Mouse (Mus musculus) large intestine, adult 2 months (tissue): Measurements from ENCODE around the gene Ampd1. TPM values are rescaled to one million over a fixed set of nuclear protein-coding genes. Genes with fewer than 3 reads are reported as not detected.
A peak's percentile ranks its signal among the peaks of the same experiment; 100 is the strongest.
"Not testable (repeated sequence)": the region's sequence is repeated elsewhere in the genome, so short reads cannot be mapped to it uniquely, and the experiment has no call there.

Experiments used
- DNase-seq: peaks from one replicate; pipeline ENCODE4 v3.0.0-alpha.2; 2012; ENCODE audit warnings: low read depth, low spot score
- WGBS: fragments of 180-500 bp; shearing (Covaris S2); methylation state at CpG from one replicate; pipeline ENCODE4 v1.1.7; 2018; 5-methylcytosine and 5-hydroxymethylcytosine counted together
- polyA plus RNA-seq: library from polyadenylated mRNA; depleted of rRNA; stranded (reverse); fragments of >200 nt; gene quantifications from 2 replicates; pipeline ENCODE4 v1.2.3, GENCODE M21; 2012

Ampd1 gene
- polyA plus RNA-seq, 1 experiment = 0.17 TPM

DNA sequence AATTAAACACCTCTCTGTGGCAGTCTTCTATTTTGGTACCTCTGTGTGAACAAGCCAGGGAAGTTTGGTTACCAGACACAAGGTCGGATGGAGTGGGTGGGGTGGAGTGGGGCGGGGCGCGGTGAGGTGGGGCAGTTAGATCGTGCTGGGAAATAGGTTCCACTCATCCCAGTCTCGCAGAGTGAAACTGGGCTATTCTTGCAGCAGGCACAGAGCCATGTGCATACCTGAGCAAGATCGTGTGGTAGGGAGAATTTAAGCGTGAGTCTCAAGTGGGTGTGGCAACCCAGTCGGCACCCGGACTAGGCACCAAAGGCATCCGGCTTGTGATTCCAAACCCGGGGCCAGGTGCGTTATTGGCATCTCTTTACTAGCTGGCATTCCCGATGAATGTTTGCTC, 28.1 kb downstream of the Ampd1 start:
- no peak for DNase-seq
- under 1% methylated on average over 14 of the region's 14 CpGs for WGBS

DNA sequence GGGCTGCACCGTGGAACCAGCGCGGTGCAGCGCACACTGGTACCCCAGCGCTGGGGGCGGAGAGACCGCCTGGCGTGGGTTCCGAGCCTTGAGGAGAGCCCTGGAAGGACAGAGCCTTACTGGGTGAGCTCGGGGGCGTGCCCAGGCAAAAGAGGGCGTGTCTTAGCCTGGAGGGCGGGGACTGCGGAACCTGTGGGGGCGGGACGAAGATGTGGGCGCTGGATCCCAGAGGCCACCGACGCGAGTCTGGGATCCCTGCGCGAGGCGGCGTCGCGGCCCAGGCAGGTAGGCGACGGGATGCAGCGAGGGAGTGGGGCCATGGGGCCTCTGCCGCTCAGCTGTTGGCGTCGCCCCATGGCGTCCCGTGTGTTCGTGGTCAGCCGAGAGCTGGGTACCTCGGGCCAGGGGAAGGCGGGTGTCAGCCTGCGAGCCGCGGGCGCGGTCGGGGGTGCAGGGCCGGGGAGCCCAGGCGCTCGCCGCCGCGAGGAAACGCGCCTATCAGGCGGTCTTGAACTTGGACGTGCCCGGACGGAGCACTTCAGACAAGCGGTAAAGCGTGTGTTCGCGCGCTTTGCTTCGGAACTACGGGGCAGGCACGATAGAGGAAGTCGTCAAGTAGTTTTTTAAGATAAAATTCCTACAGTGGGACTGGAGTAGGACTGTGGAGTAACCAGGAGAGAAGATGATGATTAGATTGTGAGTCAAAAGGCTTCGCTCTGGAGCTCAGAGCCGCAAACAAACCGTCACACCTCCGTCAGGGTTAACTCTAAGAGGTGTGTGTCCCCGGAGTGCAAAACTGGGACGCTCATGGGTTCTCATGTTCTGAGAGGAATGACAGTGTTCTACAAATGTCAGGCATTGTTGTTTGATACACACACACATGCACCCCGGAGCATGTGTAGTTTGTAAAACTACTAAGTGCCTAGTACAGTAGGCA, 28.9 kb downstream of the Ampd1 start, which contains the start of gene Dennd2c:
Gene Dennd2c, plus strand, starts transcription at position 151 of the 937 bp plus-strand sequence.
- DNase-seq = peak; percentile 62
- under 1% methylated on average over 72 of the region's 72 CpGs for WGBS

DNA sequence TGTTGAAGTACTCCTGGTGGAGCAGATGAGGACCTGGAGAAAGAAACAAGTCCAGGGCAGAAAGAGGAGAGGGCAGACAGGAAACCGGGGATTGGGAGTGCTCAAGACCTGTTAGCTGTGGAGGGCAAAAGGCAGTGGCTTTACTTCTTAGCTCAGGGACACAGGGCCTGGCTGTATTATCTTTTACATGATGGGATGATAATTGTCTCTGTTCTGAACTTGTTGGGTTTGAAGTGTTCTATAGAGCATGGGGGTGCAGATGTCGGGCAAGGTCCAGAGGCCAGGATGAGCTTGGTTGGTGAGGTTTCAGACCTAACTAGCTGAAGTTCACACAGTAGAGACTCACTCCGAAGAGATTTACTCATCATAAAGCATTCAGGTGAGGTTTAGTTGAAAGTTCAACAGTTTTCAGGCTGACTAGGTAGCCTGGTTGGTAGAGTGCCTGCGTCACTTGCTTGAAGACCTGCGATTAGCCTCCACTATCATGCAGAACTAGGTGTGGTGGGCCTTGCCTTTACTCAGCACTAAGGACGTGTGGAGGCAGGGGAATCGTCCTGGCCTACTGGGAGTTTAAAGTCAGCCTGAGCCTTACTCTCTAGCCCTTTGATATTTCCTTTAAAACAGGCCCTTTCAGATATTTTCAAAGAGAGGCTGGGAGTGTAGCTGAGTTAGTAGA, 33.9 kb downstream of the Ampd1 start:
- WGBS = 90% methylated on average over 7 of the region's 7 CpGs
- no peak for DNase-seq

DNA sequence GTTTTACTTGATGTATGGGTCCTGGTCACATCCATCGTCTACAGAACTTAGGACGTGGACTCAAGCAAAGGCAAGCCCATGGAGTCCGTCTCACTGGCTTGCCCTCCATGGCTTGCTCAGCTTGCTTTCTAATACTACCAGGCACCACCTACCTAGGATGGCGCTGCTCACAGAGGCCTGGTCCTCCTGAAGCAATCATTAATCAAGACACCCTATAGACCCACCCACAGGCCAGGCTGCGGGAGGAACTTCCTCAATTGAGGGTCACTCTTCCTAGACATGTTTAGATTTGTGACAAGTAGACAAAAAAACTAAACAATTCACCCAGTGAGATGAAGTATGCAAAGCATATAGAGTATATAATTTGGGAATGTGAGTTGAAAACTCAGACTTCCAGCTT, 38.4 kb downstream of the Ampd1 start:
- no peak for DNase-seq
- WGBS = 52% methylated on average over 5 of the region's 5 CpGs

DNA sequence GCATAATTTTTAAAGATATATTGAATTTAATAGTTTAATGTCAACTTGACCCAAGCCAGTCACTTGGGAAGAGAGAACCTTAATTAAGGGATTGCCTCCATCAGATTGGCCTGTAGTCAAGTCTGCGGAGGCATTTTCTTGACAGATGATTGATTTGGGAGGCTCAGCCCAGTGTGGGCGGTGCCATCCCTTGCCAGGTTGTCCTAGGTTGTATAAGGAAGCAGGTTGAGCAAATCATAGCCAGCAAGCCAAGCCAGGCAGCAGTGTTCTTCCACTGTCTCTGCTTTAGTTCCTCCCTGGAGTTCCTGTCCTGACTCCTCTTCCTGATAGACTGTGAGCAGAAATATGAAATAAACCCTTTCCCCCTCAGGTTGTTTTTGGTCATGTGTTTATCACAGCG, 49.8 kb downstream of the Ampd1 start:
- WGBS = 80% methylated on average over 3 of the region's 3 CpGs
- DNase-seq = no peak

DNA sequence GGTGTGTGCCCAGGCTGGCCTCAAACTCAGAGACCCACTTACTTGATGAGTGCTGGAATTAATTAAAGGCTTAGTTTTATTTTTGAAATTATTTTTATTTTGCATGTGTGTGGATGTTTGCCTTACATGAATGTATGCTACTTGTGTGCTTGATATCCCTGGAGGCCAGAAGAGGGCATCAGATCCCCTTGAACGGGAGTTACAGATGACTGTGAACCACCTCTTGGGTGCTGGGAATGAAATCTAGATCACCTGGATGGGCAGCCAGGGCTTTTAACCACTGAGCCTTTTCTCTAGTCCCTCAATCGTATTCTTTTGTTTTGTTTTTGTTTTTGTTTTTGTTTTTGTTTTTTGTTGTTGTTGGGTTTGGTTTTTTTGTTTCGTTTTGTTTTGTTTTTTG, 52.3 kb downstream of the Ampd1 start:
- 95% methylated on average over 3 of the region's 3 CpGs for WGBS
- DNase-seq = no peak

GRCm38 (mm10) chr3:103127177-103127576, 53.4 kb downstream of the Ampd1 start:
- 56% methylated on average over 2 of the region's 2 CpGs for WGBS
- no peak for DNase-seq

GRCm38 (mm10) chr3:103127721-103128120, 53.9 kb downstream of the Ampd1 start:
- DNase-seq = no peak
- WGBS = 75% methylated on average over 5 of the region's 5 CpGs

DNA sequence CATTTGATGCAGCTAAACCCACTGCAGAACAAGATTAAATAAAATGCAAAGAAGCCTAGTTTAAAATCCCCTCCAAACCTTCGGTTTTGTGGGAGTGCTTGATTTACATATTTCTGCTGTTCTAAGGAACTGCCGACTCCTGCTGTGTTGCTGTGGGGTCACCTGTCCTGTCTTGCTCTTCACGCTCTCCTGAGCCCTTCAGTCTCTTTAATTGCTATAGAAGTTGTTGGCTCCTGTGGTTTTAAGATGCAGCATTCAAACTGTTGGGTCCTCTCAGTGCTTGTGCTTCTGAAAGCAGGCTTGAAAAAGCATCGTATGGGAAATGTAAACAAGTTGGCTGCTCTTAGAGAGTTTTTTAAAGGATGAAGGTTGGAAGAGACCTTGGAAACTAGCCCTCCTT, 54.4 kb downstream of the Ampd1 start:
- 67% methylated on average over 4 of the region's 4 CpGs for WGBS
- DNase-seq = no peak

GRCm38 (mm10) chr3:103129367-103130159, 55.7 kb downstream of the Ampd1 start:
- WGBS = 81% methylated on average over 8 of the region's 8 CpGs
- DNase-seq = no peak

GRCm38 (mm10) chr3:103130236-103130751, 56.5 kb downstream of the Ampd1 start:
- WGBS = 48% methylated on average over 6 of the region's 6 CpGs
- no peak for DNase-seq

DNA sequence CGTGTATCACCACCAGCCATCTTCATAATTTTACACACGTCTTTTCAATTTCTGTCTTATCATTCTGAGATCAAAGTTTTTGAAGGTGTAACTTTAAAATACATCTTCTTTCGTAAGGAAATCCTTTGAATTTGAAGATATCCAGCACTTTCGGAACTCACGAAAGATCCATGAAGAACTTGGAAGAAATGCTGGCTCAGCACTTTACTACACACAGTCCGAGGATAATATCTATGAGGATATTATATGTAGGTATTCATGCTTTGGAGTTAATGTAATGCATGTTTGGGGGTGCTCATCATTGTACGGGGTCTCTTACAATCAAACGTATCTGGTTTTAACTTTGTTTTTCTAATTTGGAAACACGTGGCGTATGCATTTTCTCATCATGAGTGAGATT, 59.3 kb downstream of the Ampd1 start:
- WGBS = 94% methylated on average over 10 of the region's 10 CpGs

DNA sequence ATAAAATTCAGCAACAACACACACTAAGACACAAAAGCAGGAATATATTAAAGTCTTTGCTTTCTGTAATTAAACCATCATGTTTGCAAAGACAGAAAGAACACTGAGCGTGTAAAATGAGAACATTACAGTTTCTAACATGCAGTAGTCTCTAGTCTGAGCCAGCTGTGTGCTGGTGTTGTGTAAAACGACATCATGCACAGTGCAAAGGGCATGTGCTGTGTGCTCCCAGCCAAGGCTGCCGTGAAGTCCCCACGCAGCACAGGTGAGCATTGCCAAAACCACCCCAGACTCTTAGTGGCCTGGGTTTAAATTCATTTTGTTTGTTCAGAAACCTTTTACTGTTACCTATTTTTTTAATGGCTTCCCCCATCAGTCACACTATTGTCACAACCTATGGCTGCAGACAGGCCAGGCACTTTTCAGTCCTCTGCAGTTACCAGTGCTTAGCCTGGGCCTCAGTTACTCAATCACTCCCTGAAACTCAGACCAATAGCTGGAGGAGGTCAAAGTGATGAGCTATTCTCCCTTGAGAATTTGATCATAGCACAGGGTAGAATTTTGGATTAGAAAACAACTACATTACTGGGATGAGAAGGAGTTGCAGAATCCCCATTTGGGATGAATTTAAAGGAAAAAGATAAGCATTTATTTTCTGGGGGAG, 62.7 kb downstream of the Ampd1 start:
- WGBS = 56% methylated on average over 4 of the region's 4 CpGs
- DNase-seq = no peak

More for the DNA sequence above, 59.3 kb downstream of the Ampd1 start:
- DNase-seq = no peak

- 69% methylated on average over 8 of the region's 8 CpGs for WGBS
- DNase-seq = no peak
Measured at GRCm38 (mm10) chr3:103139047-103139446, 65.2 kb downstream of the Ampd1 start.

GRCm38 (mm10) chr3:103140095-103140838, 66.5 kb downstream of the Ampd1 start:
- not testable (repeated sequence) for DNase-seq
- WGBS = 49% methylated on average over 11 of the region's 11 CpGs

DNA sequence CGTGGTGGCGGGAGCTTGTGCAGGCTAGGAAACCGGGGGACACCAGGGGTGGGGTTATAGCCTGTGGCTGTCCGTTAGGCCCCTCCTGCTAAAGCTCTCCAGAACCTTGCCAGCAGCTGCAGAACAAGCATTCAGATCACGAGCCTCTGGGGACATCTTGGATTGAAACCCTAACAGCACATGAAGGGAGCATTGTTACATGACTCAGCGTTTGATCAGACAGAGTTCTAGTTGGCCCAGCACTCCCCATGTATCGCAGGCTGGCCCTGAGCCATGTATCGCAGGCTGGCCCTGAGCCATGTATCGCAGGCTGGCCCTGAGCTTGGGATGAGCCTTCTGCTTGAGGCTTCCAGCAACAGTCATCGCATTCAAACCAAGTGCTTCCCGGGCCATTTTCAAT, 67.5 kb downstream of the Ampd1 start:
- WGBS = 75% methylated on average over 11 of the region's 11 CpGs

DNA sequence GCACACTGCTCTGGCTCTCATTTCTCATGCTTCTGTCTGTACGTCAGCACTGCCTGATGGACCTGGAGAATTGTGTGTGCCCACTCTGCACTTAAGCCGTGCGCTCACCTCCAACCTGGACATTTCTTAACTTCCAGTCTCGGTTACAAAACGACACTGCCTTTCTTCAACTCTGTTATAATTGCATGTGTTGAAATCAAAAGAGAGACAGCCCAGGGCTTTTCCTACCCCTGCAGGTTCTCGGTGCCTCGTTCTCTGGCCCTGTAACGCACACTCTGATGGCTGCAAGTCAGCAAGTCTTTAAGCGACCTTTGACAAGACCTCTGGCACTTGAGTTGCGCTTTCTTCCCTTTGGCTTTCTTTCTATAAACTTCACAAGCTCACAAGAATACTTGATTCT, 68.6 kb downstream of the Ampd1 start:
- DNase-seq = no peak
- WGBS = 90% methylated on average over 10 of the region's 10 CpGs

More for the DNA sequence above, 67.5 kb downstream of the Ampd1 start:
- no peak for DNase-seq

GRCm38 (mm10) chr3:103145336-103145735, 71.5 kb downstream of the Ampd1 start:
- WGBS = 86% methylated on average over 2 of the region's 2 CpGs
- DNase-seq = no peak

- DNase-seq = no peak
- WGBS = 86% methylated on average over 4 of the region's 4 CpGs
Measured at GRCm38 (mm10) chr3:103145791-103146190, 72.0 kb downstream of the Ampd1 start.
